Mouse (Mus musculus) MEL (cell line): Measurements from ENCODE around the gene Tmem30c. TPM values are rescaled to one million over a fixed set of nuclear protein-coding genes. Genes with fewer than 3 reads are reported as not detected.

Experiments
- DNase-seq: peaks from one replicate; pipeline ENCODE4 v3.0.0; 2011; ENCODE audit warnings: low read depth, low spot score
- H3K27ac ChIP-seq: 2 replicates; pipeline ENCODE4 v1.5.1; 2012; ENCODE audit warnings: low read depth, mild to moderate bottlenecking, control low read depth, low read length, moderate library complexity; ENCODE audit not compliant: control insufficient read depth
- H3K27me3 ChIP-seq, 2 experiments: fragments of 150-350 bp in 1 of 2; sonication (generic) in 1 of 2; 2 replicates each; pipeline ENCODE4 v1.6.1; 2012; ENCODE audit warnings: low read length in 2 of 2, mild to moderate bottlenecking in 2 of 2, improper control_type of control experiment in 1 of 2, moderate library complexity in 1 of 2; ENCODE audit not compliant: insufficient read depth in 2 of 2, control insufficient read depth in 1 of 2
- H3K36me3 ChIP-seq, 2 experiments: 2 replicates each; pipeline ENCODE4 v1.6.1; 2012 to 2014; ENCODE audit warnings: low read length in 2 of 2, improper control_type of control experiment in 1 of 2, inconsistent platforms in 1 of 2, mild to moderate bottlenecking in 1 of 2; ENCODE audit not compliant: insufficient read depth in 2 of 2, control insufficient read depth in 1 of 2
- H3K4me1 ChIP-seq, 2 experiments: fragments of 150-350 bp in 1 of 2; sonication (generic) in 1 of 2; 2 replicates each; pipeline ENCODE4 v1.6.1; 2012; ENCODE audit warnings: low read length in 2 of 2, improper control_type of control experiment in 1 of 2, mild to moderate bottlenecking in 1 of 2; ENCODE audit not compliant: insufficient read depth in 2 of 2, control insufficient read depth in 1 of 2
- H3K4me3 ChIP-seq, 2 experiments: fragments of 150-350 bp in 1 of 2; sonication (generic) in 1 of 2; 2 replicates each; pipeline ENCODE4 v1.5.1; 2012; ENCODE audit warnings: low read depth in 2 of 2, low read length in 2 of 2, mild to moderate bottlenecking in 2 of 2, moderate library complexity in 2 of 2, control low read depth in 1 of 2, improper control_type of control experiment in 1 of 2; ENCODE audit not compliant: control insufficient read depth in 1 of 2, insufficient read depth in 1 of 2
- H3K79me2 ChIP-seq: 2 replicates; pipeline ENCODE4 v1.6.1; 2012; ENCODE audit warnings: mild to moderate bottlenecking, low read length, moderate library complexity; ENCODE audit not compliant: control insufficient read depth, poor library complexity, insufficient read depth
- H3K9ac ChIP-seq: 2 replicates; pipeline ENCODE4 v1.6.1; 2012; ENCODE audit warnings: low read depth, mild to moderate bottlenecking, control low read depth, low read length, moderate library complexity; ENCODE audit not compliant: control insufficient read depth, poor library complexity, severe bottlenecking
- H3K9me3 ChIP-seq: fragments of 150-350 bp; sonication (generic); replicated peaks from 2 replicates; pipeline ENCODE4 v1.6.1; 2012; ENCODE audit warnings: mild to moderate bottlenecking, low read length, improper control_type of control experiment, moderate library complexity; ENCODE audit not compliant: insufficient read depth
- BHLHE40 ChIP-seq: IDR thresholded peaks from 2 replicates; pipeline ENCODE4 v1.6.1; 2012; ENCODE audit warnings: low read depth, mild to moderate bottlenecking, inconsistent platforms, low read length, improper control_type of control experiment, borderline replicate concordance
- CHD1 ChIP-seq: IDR thresholded peaks from 2 replicates; pipeline ENCODE4 v1.6.1; 2012; ENCODE audit warnings: low read depth, mild to moderate bottlenecking, inconsistent platforms, low read length, improper control_type of control experiment
- CHD2 ChIP-seq: IDR thresholded peaks from 2 replicates; pipeline ENCODE4 v1.6.1; 2011; ENCODE audit warnings: low read length, improper control_type of control experiment
- CTCF ChIP-seq, 3 experiments: IDR thresholded peaks in 2 of 3; conservative IDR thresholded peaks in 1 of 3; 2 replicates each; pipeline ENCODE4 v1.5.1; 2011 to 2012; ENCODE audit warnings: low read length in 3 of 3, low read depth in 2 of 3, mild to moderate bottlenecking in 2 of 3, improper control_type of control experiment in 1 of 3, inconsistent platforms in 1 of 3, mixed read lengths in 1 of 3, moderate library complexity in 1 of 3; ENCODE audit not compliant: control insufficient read depth in 1 of 3, insufficient read depth in 1 of 3, poor library complexity in 1 of 3, severe bottlenecking in 1 of 3
- E2F4 ChIP-seq: IDR thresholded peaks from 2 replicates; pipeline ENCODE4 v1.6.1; 2011; ENCODE audit warnings: low read depth, low read length, improper control_type of control experiment, borderline replicate concordance
- ELF1 ChIP-seq: IDR thresholded peaks from 2 replicates; pipeline ENCODE4 v1.6.1; 2014; ENCODE audit warnings: low read depth, mild to moderate bottlenecking, inconsistent platforms, low read length, improper control_type of control experiment, moderate library complexity
- EP300 ChIP-seq, 2 experiments: IDR thresholded peaks; 2 replicates each; pipeline ENCODE4 v1.6.1; 2011; ENCODE audit warnings: improper control_type of control experiment in 2 of 2, low read length in 2 of 2, low read depth in 1 of 2, mild to moderate bottlenecking in 1 of 2
- ETS1 ChIP-seq: IDR thresholded peaks from 2 replicates; pipeline ENCODE4 v1.6.1; 2012; ENCODE audit warnings: low read depth, mild to moderate bottlenecking, inconsistent platforms, low read length, improper control_type of control experiment, moderate library complexity
- GABPA ChIP-seq: IDR thresholded peaks from 2 replicates; pipeline ENCODE4 v1.6.1; 2012; ENCODE audit warnings: low read depth, mild to moderate bottlenecking, inconsistent platforms, low read length, improper control_type of control experiment, moderate library complexity
- GATA1 ChIP-seq: IDR thresholded peaks from 2 replicates; pipeline ENCODE4 v1.6.1; 2011; ENCODE audit warnings: low read depth, low read length, improper control_type of control experiment
- HCFC1 ChIP-seq: IDR thresholded peaks from 2 replicates; pipeline ENCODE4 v1.6.1; 2012; ENCODE audit warnings: low read depth, mild to moderate bottlenecking, inconsistent platforms, low read length, improper control_type of control experiment, moderate library complexity
- JUND ChIP-seq: IDR thresholded peaks from 2 replicates; pipeline ENCODE4 v1.6.1; 2011; ENCODE audit warnings: low read depth, mild to moderate bottlenecking, improper control_type of control experiment, low read length
- KAT2A ChIP-seq: conservative IDR thresholded peaks from 2 replicates; pipeline ENCODE4 v1.6.1; 2012; ENCODE audit warnings: low read depth, low read length, improper control_type of control experiment, inconsistent platforms
- MAFK ChIP-seq: IDR thresholded peaks from 2 replicates; pipeline ENCODE4 v1.6.1; 2011; ENCODE audit warnings: low read depth, mild to moderate bottlenecking, low read length, improper control_type of control experiment, borderline replicate concordance
- MAX ChIP-seq: IDR thresholded peaks from 2 replicates; pipeline ENCODE4 v1.6.1; 2011; ENCODE audit warnings: low read length, improper control_type of control experiment
- MXI1 ChIP-seq: IDR thresholded peaks from 2 replicates; pipeline ENCODE4 v1.6.1; 2011; ENCODE audit warnings: mild to moderate bottlenecking, low read depth, low read length, improper control_type of control experiment
- MYB ChIP-seq: IDR thresholded peaks from 2 replicates; pipeline ENCODE4 v1.6.1; 2011; ENCODE audit warnings: mild to moderate bottlenecking, low read depth, low read length, improper control_type of control experiment
- NELFE ChIP-seq: IDR thresholded peaks from 2 replicates; pipeline ENCODE4 v1.6.1; 2011; ENCODE audit warnings: low read depth, low read length, improper control_type of control experiment
- NRF1 ChIP-seq: IDR thresholded peaks from 2 replicates; pipeline ENCODE4 v1.6.1; 2014; ENCODE audit warnings: low read depth, mild to moderate bottlenecking, inconsistent platforms, low read length, improper control_type of control experiment, moderate library complexity; ENCODE audit not compliant: poor library complexity, insufficient read depth, severe bottlenecking
- POLR2AphosphoS2 ChIP-seq: IDR thresholded peaks from 2 replicates; pipeline ENCODE4 v1.6.1; 2011; ENCODE audit warnings: low read length, improper control_type of control experiment
- POLR2AphosphoS5 ChIP-seq: IDR thresholded peaks from 2 replicates; pipeline ENCODE4 v1.6.1; 2012; ENCODE audit warnings: low read depth, borderline replicate concordance, mild to moderate bottlenecking, inconsistent platforms, low read length, moderate library complexity, mixed read lengths
- RAD21 ChIP-seq: IDR thresholded peaks from 2 replicates; pipeline ENCODE4 v1.6.1; 2011; ENCODE audit warnings: mild to moderate bottlenecking, low read depth, low read length, improper control_type of control experiment
- RCOR1 ChIP-seq: IDR thresholded peaks from 2 replicates; pipeline ENCODE4 v1.6.1; 2012; ENCODE audit warnings: low read depth, mild to moderate bottlenecking, inconsistent platforms, low read length, improper control_type of control experiment
- SIN3A ChIP-seq: IDR thresholded peaks from 2 replicates; pipeline ENCODE4 v1.6.1; 2012; ENCODE audit warnings: low read length, improper control_type of control experiment, inconsistent platforms
- SMC3 ChIP-seq: IDR thresholded peaks from 2 replicates; pipeline ENCODE4 v1.6.1; 2011; ENCODE audit warnings: low read depth, low read length, improper control_type of control experiment
- TAL1 ChIP-seq: IDR thresholded peaks from 2 replicates; pipeline ENCODE4 v1.6.1; 2012; ENCODE audit warnings: mild to moderate bottlenecking, inconsistent platforms, low read length, moderate library complexity, mixed read lengths
- TBP ChIP-seq: IDR thresholded peaks from 2 replicates; pipeline ENCODE4 v1.8.0; 2011; ENCODE audit warnings: low read depth, low read length, improper control_type of control experiment
- USF1 ChIP-seq: IDR thresholded peaks from 2 replicates; pipeline ENCODE4 v1.6.1; 2014; ENCODE audit warnings: low read depth, mild to moderate bottlenecking, inconsistent platforms, low read length, improper control_type of control experiment, moderate library complexity
- USF2 ChIP-seq, 2 experiments: IDR thresholded peaks; 2 replicates each; pipeline ENCODE4 v1.6.1; 2011 to 2012; ENCODE audit warnings: improper control_type of control experiment in 2 of 2, low read length in 2 of 2, borderline replicate concordance in 1 of 2, inconsistent platforms in 1 of 2, low read depth in 1 of 2, mild to moderate bottlenecking in 1 of 2; ENCODE audit not compliant: insufficient read depth in 1 of 2
- ZC3H11A ChIP-seq: IDR thresholded peaks from 2 replicates; pipeline ENCODE4 v1.6.1; 2012; ENCODE audit warnings: low read depth, mild to moderate bottlenecking, inconsistent platforms, low read length, improper control_type of control experiment
- polyA plus RNA-seq, 2 experiments: library from polyadenylated mRNA; stranded (reverse) in 1 of 2; unstranded in 1 of 2; fragments of >175 nt in 1 of 2; fragments of >200 nt in 1 of 2; gene quantifications; 2 replicates each; pipeline versions ENCODE4 v1.2.1 to v1.2.4; 2012; ENCODE audit warnings: low replicate concordance in 2 of 2, low read depth in 1 of 2; ENCODE audit not compliant: insufficient read length in 2 of 2, insufficient read depth in 1 of 2, missing spikeins in 1 of 2
- total RNA-seq: library from RNA; depleted of rRNA; stranded (reverse); fragments of 300-350 nt; gene quantifications from 2 replicates; pipeline ENCODE4 v1.2.3, GENCODE M21; 2012

Tmem30c gene
- total and polyA plus RNA-seq, 3 experiments: 0.04 to 0.38 TPM; not detected in 1

GRCm38 (mm10) chr16:57246596-57246995 lies 46.1 kb downstream of the Tmem30c start:
- H3K27ac ChIP-seq: no peak overlapping the region

GRCm38 (mm10) chr16:57243858-57244248 lies 48.8 kb downstream of the Tmem30c start:
- Histone ChIP-seq H3K4me3 (no peak overlapping the region), H3K79me2 (no peaks in the 10 kb centered on the region), H3K9ac (no peak overlapping the region), H3K27ac (no peak overlapping the region), H3K9me3 (no peaks in the 10 kb centered on the region), H3K36me3 (peaks cover 0 to 4% of the 10 kb centered on the region in 2 experiments; a peak in 2 of 4 replicates), H3K27me3 (peaks cover 0 to under 1% of the 10 kb centered on the region in 2 experiments; a peak in 2 of 4 replicates), H3K4me1 (peaks cover 4 to 13% of the 10 kb centered on the region in 2 experiments)
- DNase-seq: peak; percentile 74
- TF ChIP-seq EP300 (IDR thresholded peaks at IDR 0.05; ENCODE audit: low read depth in 1 of 2, low read length in 2 of 2): no peak
- TF ChIP-seq JUND: no peak
- no peak for TF ChIP-seq GATA1
- no peak for TF ChIP-seq RCOR1
- TF ChIP-seq TAL1: no peak
- TF ChIP-seq ETS1: no peak
- TF ChIP-seq MYB: no peak
- no peak for TF ChIP-seq HCFC1
- TF ChIP-seq SMC3: peak; percentile 97
- TF ChIP-seq ZC3H11A: peak; percentile 93
- no peak for TF ChIP-seq MAFK
- no peak for TF ChIP-seq MAX
- TF ChIP-seq CHD1: no peak
- TF ChIP-seq KAT2A: no peak
- TF ChIP-seq RAD21: peak; percentile 91
- no peak for TF ChIP-seq NRF1
- TF ChIP-seq USF2 (IDR thresholded peaks at IDR 0.05; ENCODE audit: borderline replicate concordance in 1 of 2, insufficient read depth in 1 of 2, low read depth in 1 of 2, low read length in 2 of 2): no peak
- no peak for TF ChIP-seq E2F4
- TF ChIP-seq SIN3A: peak; percentile 35; the same call in 1 of the 2 replicates
- no peak for TF ChIP-seq CHD2
- no peak for TF ChIP-seq POLR2AphosphoS2
- TF ChIP-seq NELFE: no peak
- TF ChIP-seq POLR2AphosphoS5: no peak
- TF ChIP-seq USF1: no peak
- no peak for TF ChIP-seq GABPA
- no peak for TF ChIP-seq TBP
- TF ChIP-seq BHLHE40: no peak
- TF ChIP-seq MXI1: no peak
- peak; percentile 77 to 90 (median 90) for TF ChIP-seq CTCF (IDR thresholded peaks at IDR 0.05 in 2 of 3, conservative IDR thresholded peaks at IDR 0.05 in 1 of 3; ENCODE audit: control insufficient read depth in 1 of 3, insufficient read depth in 1 of 3, low read depth in 2 of 3, low read length in 3 of 3, poor library complexity in 1 of 3, severe bottlenecking in 1 of 3)
- TF ChIP-seq ELF1: no peak

More at GRCm38 (mm10) chr16:57246596-57246995, 46.1 kb downstream of the Tmem30c start:
- H3K27me3 ChIP-seq: no peaks in the 10 kb centered on the region; a peak in 1 of 4 replicates
- no peak overlapping the region for H3K9ac ChIP-seq
- no peaks in the 10 kb centered on the region for H3K9me3 ChIP-seq
- H3K4me1 ChIP-seq: peaks cover 4 to 13% of the 10 kb centered on the region in 2 experiments
- TF ChIP-seq USF1 (no peak), SIN3A (peak; percentile 99), KAT2A (no peak), GATA1 (0 out of 2 replicates have a peak, but pooled peaks have one; percentile 10), MXI1 (peak; percentile 81), SMC3 (peak; percentile 21; the same call in 1 of the 2 replicates), ETS1 (peak; percentile 100), EP300 (IDR thresholded peaks at IDR 0.05; ENCODE audit: low read depth in 1 of 2, low read length in 2 of 2) (peak; percentile 58 to 63; a peak in 2 of 4 replicates)
- H3K79me2 ChIP-seq: no peaks in the 10 kb centered on the region
- H3K36me3 ChIP-seq: peaks cover 0 to 4% of the 10 kb centered on the region in 2 experiments; a peak in 2 of 4 replicates
- DNase-seq: peak; percentile 86
- no peak overlapping the region for H3K4me3 ChIP-seq
